Mouse (Mus musculus): ENCODE data around the gene Dclk1. TPM values are rescaled to one million over a fixed set of nuclear protein-coding genes. Genes with fewer than 3 reads are reported as not detected.

Gene Dclk1
- polyA plus RNA-seq, 1 experiment from 2014 or later: 9.5 TPM

- no peak overlapping the region for H3K27ac ChIP-seq (replicated peaks in 1 of 2; ENCODE audit: control insufficient read depth in 1 of 2, insufficient read depth in 1 of 2, low read depth in 2 of 2, low read length in 2 of 2)
- no peak overlapping the region for H3K4me3 ChIP-seq (ENCODE audit: control insufficient read depth in 1 of 2, insufficient read depth in 1 of 2, low read depth in 1 of 2, low read length in 2 of 2)
- H3K4me1 ChIP-seq (ENCODE audit: control insufficient read depth in 2 of 2, insufficient read depth in 2 of 2, low read length in 2 of 2): no peaks in the 10 kb centered on the region
- no peak overlapping the region for H3K4me2 ChIP-seq (ENCODE audit: low read length)
- no peak for ATAC-seq (ENCODE audit: insufficient number of reproducible peaks, insufficient read depth, low FRiP score, low read depth)
- no peaks in the 10 kb centered on the region for H3K27me3 ChIP-seq (ENCODE audit: control insufficient read depth, insufficient read depth, low read length)
- H3K9ac ChIP-seq (ENCODE audit: low read length): no peak overlapping the region
- no peaks in the 10 kb centered on the region for H3K36me3 ChIP-seq (ENCODE audit: control insufficient read depth, insufficient read depth, low read length)
- no peaks in the 10 kb centered on the region for H3K9me3 ChIP-seq (ENCODE audit: control insufficient read depth, low read length)
- WGBS: 79% methylated on average over 12 of the region's 12 CpGs
These were observed 247.2 kb downstream of the Dclk1 start for GRCm38 (mm10) chr3:55489231-55489990.

- Histone ChIP-seq H3K4me2 (ENCODE audit: low read length) (no peak overlapping the region), H3K27me3 (ENCODE audit: control insufficient read depth, insufficient read depth, low read length) (no peaks in the 10 kb centered on the region), H3K4me1 (ENCODE audit: control insufficient read depth in 2 of 2, insufficient read depth in 2 of 2, low read length in 2 of 2) (no peaks in the 10 kb centered on the region), H3K36me3 (ENCODE audit: control insufficient read depth, insufficient read depth, low read length) (no peaks in the 10 kb centered on the region), H3K9ac (ENCODE audit: low read length) (no peak overlapping the region), H3K4me3 (ENCODE audit: control insufficient read depth in 1 of 2, insufficient read depth in 1 of 2, low read depth in 1 of 2, low read length in 2 of 2) (no peak overlapping the region), H3K27ac (replicated peaks in 1 of 2; ENCODE audit: control insufficient read depth in 1 of 2, insufficient read depth in 1 of 2, low read depth in 2 of 2, low read length in 2 of 2) (no peak overlapping the region), H3K9me3 (ENCODE audit: control insufficient read depth, low read length) (no peaks in the 10 kb centered on the region)
- 64% methylated on average over 6 of the region's 6 CpGs for WGBS
- ATAC-seq (ENCODE audit: insufficient number of reproducible peaks, insufficient read depth, low FRiP score, low read depth): no peak
These were observed 249.9 kb downstream of the Dclk1 start for GRCm38 (mm10) chr3:55492021-55492420.

- Histone ChIP-seq H3K27ac (replicated peaks in 1 of 2; ENCODE audit: control insufficient read depth in 1 of 2, insufficient read depth in 1 of 2, low read depth in 2 of 2, low read length in 2 of 2) (no peak overlapping the region), H3K4me2 (ENCODE audit: low read length) (no peak overlapping the region), H3K9ac (ENCODE audit: low read length) (no peak overlapping the region), H3K9me3 (ENCODE audit: control insufficient read depth, low read length) (no peaks in the 10 kb centered on the region), H3K36me3 (ENCODE audit: control insufficient read depth, insufficient read depth, low read length) (no peaks in the 10 kb centered on the region), H3K4me1 (ENCODE audit: control insufficient read depth in 2 of 2, insufficient read depth in 2 of 2, low read length in 2 of 2) (no peaks in the 10 kb centered on the region), H3K27me3 (ENCODE audit: control insufficient read depth, insufficient read depth, low read length) (no peaks in the 10 kb centered on the region), H3K4me3 (ENCODE audit: control insufficient read depth in 1 of 2, insufficient read depth in 1 of 2, low read depth in 1 of 2, low read length in 2 of 2) (no peak overlapping the region)
- WGBS: 36% methylated on average over 4 of the region's 4 CpGs
- no peak for ATAC-seq (ENCODE audit: insufficient number of reproducible peaks, insufficient read depth, low FRiP score, low read depth)
These were observed 252.2 kb downstream of the Dclk1 start for GRCm38 (mm10) chr3:55494348-55494747.

- Histone ChIP-seq H3K27me3 (ENCODE audit: control insufficient read depth, insufficient read depth, low read length) (no peaks in the 10 kb centered on the region), H3K9ac (ENCODE audit: low read length) (no peak overlapping the region), H3K4me2 (ENCODE audit: low read length) (no peak overlapping the region), H3K36me3 (ENCODE audit: control insufficient read depth, insufficient read depth, low read length) (no peaks in the 10 kb centered on the region), H3K27ac (replicated peaks in 1 of 2; ENCODE audit: control insufficient read depth in 1 of 2, insufficient read depth in 1 of 2, low read depth in 2 of 2, low read length in 2 of 2) (no peak overlapping the region), H3K4me1 (ENCODE audit: control insufficient read depth in 2 of 2, insufficient read depth in 2 of 2, low read length in 2 of 2) (no peaks in the 10 kb centered on the region), H3K9me3 (ENCODE audit: control insufficient read depth, low read length) (no peaks in the 10 kb centered on the region), H3K4me3 (ENCODE audit: control insufficient read depth in 1 of 2, insufficient read depth in 1 of 2, low read depth in 1 of 2, low read length in 2 of 2) (no peak overlapping the region)
- no peak for ATAC-seq (ENCODE audit: insufficient number of reproducible peaks, insufficient read depth, low FRiP score, low read depth)
- WGBS: 82% methylated on average over 7 of the region's 7 CpGs
These were observed 253.1 kb downstream of the Dclk1 start for GRCm38 (mm10) chr3:55495231-55495630.

- no peaks in the 10 kb centered on the region for H3K9me3 ChIP-seq (ENCODE audit: control insufficient read depth, low read length)
- no peaks in the 10 kb centered on the region for H3K36me3 ChIP-seq (ENCODE audit: control insufficient read depth, insufficient read depth, low read length)
- WGBS: 80% methylated on average over 4 of the region's 4 CpGs
- ATAC-seq (ENCODE audit: insufficient number of reproducible peaks, insufficient read depth, low FRiP score, low read depth): no peak
- no peak overlapping the region for H3K4me3 ChIP-seq (ENCODE audit: control insufficient read depth in 1 of 2, insufficient read depth in 1 of 2, low read depth in 1 of 2, low read length in 2 of 2)
- no peaks in the 10 kb centered on the region for H3K4me1 ChIP-seq (ENCODE audit: control insufficient read depth in 2 of 2, insufficient read depth in 2 of 2, low read length in 2 of 2)
- H3K9ac ChIP-seq (ENCODE audit: low read length): no peak overlapping the region
- no peak overlapping the region for H3K4me2 ChIP-seq (ENCODE audit: low read length)
- no peaks in the 10 kb centered on the region for H3K27me3 ChIP-seq (ENCODE audit: control insufficient read depth, insufficient read depth, low read length)
- no peak overlapping the region for H3K27ac ChIP-seq (replicated peaks in 1 of 2; ENCODE audit: control insufficient read depth in 1 of 2, insufficient read depth in 1 of 2, low read depth in 2 of 2, low read length in 2 of 2)
These were observed 253.7 kb downstream of the Dclk1 start for GRCm38 (mm10) chr3:55495866-55496265.

- Histone ChIP-seq H3K4me2 (ENCODE audit: low read length) (no peak overlapping the region), H3K4me3 (ENCODE audit: control insufficient read depth in 1 of 2, insufficient read depth in 1 of 2, low read depth in 1 of 2, low read length in 2 of 2) (no peak overlapping the region), H3K9ac (ENCODE audit: low read length) (no peak overlapping the region), H3K9me3 (ENCODE audit: control insufficient read depth, low read length) (no peaks in the 10 kb centered on the region), H3K27ac (replicated peaks in 1 of 2; ENCODE audit: control insufficient read depth in 1 of 2, insufficient read depth in 1 of 2, low read depth in 2 of 2, low read length in 2 of 2) (no peak overlapping the region), H3K36me3 (ENCODE audit: control insufficient read depth, insufficient read depth, low read length) (no peaks in the 10 kb centered on the region), H3K27me3 (ENCODE audit: control insufficient read depth, insufficient read depth, low read length) (no peaks in the 10 kb centered on the region), H3K4me1 (ENCODE audit: control insufficient read depth in 2 of 2, insufficient read depth in 2 of 2, low read length in 2 of 2) (no peaks in the 10 kb centered on the region)
- WGBS: 87% methylated on average over 9 of the region's 9 CpGs
- no peak for ATAC-seq (ENCODE audit: insufficient number of reproducible peaks, insufficient read depth, low FRiP score, low read depth)
These were observed 254.3 kb downstream of the Dclk1 start for GRCm38 (mm10) chr3:55496462-55496941.

GRCm38 (mm10) chr3:55499298-55499697 is 257.1 kb downstream of the Dclk1 start:
- H3K27ac ChIP-seq (replicated peaks in 1 of 2; ENCODE audit: control insufficient read depth in 1 of 2, insufficient read depth in 1 of 2, low read depth in 2 of 2, low read length in 2 of 2): no peak overlapping the region
- WGBS: 89% methylated on average over 7 of the region's 7 CpGs
- no peaks in the 10 kb centered on the region for H3K36me3 ChIP-seq (ENCODE audit: control insufficient read depth, insufficient read depth, low read length)
- no peak overlapping the region for H3K9ac ChIP-seq (ENCODE audit: low read length)
- ATAC-seq (ENCODE audit: insufficient number of reproducible peaks, insufficient read depth, low FRiP score, low read depth): no peak
- H3K4me3 ChIP-seq (ENCODE audit: control insufficient read depth in 1 of 2, insufficient read depth in 1 of 2, low read depth in 1 of 2, low read length in 2 of 2): no peak overlapping the region
- no peak overlapping the region for H3K4me2 ChIP-seq (ENCODE audit: low read length)
- H3K4me1 ChIP-seq (ENCODE audit: control insufficient read depth in 2 of 2, insufficient read depth in 2 of 2, low read length in 2 of 2): no peaks in the 10 kb centered on the region
- no peaks in the 10 kb centered on the region for H3K9me3 ChIP-seq (ENCODE audit: control insufficient read depth, low read length)
- H3K27me3 ChIP-seq (ENCODE audit: control insufficient read depth, insufficient read depth, low read length): no peaks in the 10 kb centered on the region

- no peak overlapping the region for H3K9ac ChIP-seq (ENCODE audit: low read length)
- no peak overlapping the region for H3K4me2 ChIP-seq (ENCODE audit: low read length)
- no peaks in the 10 kb centered on the region for H3K9me3 ChIP-seq (ENCODE audit: control insufficient read depth, low read length)
- WGBS: 69% methylated on average over 7 of the region's 7 CpGs
- no peaks in the 10 kb centered on the region for H3K27me3 ChIP-seq (ENCODE audit: control insufficient read depth, insufficient read depth, low read length)
- no peak for ATAC-seq (ENCODE audit: insufficient number of reproducible peaks, insufficient read depth, low FRiP score, low read depth)
- H3K4me3 ChIP-seq (ENCODE audit: control insufficient read depth in 1 of 2, insufficient read depth in 1 of 2, low read depth in 1 of 2, low read length in 2 of 2): no peak overlapping the region
- no peaks in the 10 kb centered on the region for H3K36me3 ChIP-seq (ENCODE audit: control insufficient read depth, insufficient read depth, low read length)
- no peak overlapping the region for H3K27ac ChIP-seq (replicated peaks in 1 of 2; ENCODE audit: control insufficient read depth in 1 of 2, insufficient read depth in 1 of 2, low read depth in 2 of 2, low read length in 2 of 2)
- no peaks in the 10 kb centered on the region for H3K4me1 ChIP-seq (ENCODE audit: control insufficient read depth in 2 of 2, insufficient read depth in 2 of 2, low read length in 2 of 2)
These were observed 268.0 kb downstream of the Dclk1 start for GRCm38 (mm10) chr3:55510198-55510597.
